Mouse (Mus musculus): ENCODE results near the gene Dusp9. TPM values are rescaled to one million over a fixed set of nuclear protein-coding genes. Genes with fewer than 3 reads are reported as not detected.
A peak's percentile ranks its signal among the peaks of the same experiment; 100 is the strongest.

Gene Dusp9
- polyA plus RNA-seq, 1 experiment from 2014 or later, result 0.31 TPM

DNA sequence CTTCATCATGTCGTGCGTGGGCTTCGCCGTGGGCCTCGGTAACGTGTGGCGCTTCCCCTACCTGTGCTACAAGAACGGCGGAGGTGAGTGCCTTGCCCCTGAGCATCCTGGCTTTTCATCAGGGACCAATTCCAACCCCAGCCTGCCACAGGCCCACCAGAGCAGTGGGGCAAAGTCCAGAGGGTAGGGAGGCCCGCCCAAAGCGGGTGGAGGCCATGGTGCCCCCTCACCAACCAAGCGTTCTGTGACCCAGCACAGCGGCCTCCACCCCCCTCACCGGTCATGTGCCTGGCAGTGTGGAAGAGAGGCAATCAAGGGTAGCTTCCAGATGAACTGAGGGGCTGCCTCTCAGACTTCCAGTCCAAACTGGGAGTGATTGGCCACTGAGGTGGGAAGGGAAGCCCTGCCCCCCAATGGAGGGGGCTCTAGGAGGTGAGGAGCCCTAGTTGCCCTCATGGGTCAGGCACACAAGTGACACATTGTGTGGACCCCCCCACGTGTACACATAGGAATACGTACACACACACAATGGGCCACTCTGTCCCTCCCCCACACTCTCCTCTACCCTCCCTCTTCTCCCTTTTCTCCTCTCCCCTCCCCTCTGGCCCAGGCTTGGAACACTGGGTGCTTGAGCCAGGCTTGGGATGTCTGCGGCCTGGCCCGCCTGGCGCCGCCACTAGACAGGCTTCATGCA, 34.9 kb downstream of the Dusp9 start:
- peak; percentile 21 for ATAC-seq (ENCODE audit: low read depth)
- 0 out of 2 replicates have a peak, but pooled peaks cover 3% of the 10 kb centered on the region for H3K36me3 ChIP-seq (ENCODE audit: control insufficient read depth, insufficient read depth, low read length)
- H3K9ac ChIP-seq (replicated peaks; ENCODE audit: low read depth, low read length), result peak overlapping the region; percentile 70
- peaks cover 7% of the 10 kb centered on the region; the same call in 1 of the 2 replicates for H3K4me1 ChIP-seq (ENCODE audit: control insufficient read depth, insufficient read depth, low read length)
- 28% methylated on average over 20 of the region's 20 CpGs for WGBS
- H3K9me3 ChIP-seq (ENCODE audit: control insufficient read depth, low read length), result no peaks in the 10 kb centered on the region
- no peaks in the 10 kb centered on the region for H3K27me3 ChIP-seq (ENCODE audit: control insufficient read depth, insufficient read depth, low read length)
- H3K27ac ChIP-seq (ENCODE audit: low read depth, low read length), result peak overlapping the region; percentile 34; the same call in 1 of the 2 replicates
- H3K4me2 ChIP-seq (ENCODE audit: low read depth, low read length), result peak overlapping the region; percentile 57
- H3K4me3 ChIP-seq (ENCODE audit: low read depth, low read length), result peak overlapping the region; percentile 50

DNA sequence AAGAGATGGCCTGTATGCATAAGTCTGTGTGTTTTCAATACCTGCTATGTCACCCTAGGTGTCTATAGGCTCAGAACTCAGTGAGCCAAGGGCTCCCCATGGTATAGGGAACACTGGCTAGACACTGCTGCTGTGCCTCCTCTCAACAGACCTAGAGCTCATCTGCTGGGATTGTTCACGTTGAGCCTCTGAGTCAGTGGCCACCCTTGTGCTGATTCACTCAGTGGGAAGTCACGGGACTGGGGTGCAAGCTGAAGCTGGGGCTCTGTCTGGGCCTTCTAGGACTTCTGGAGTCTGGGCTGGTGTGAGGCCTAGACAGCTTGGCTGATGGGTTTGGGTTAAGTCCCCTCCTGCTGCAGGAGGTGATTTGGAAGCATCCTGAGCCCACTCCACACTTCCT, 36.0 kb downstream of the Dusp9 start:
- ATAC-seq (ENCODE audit: low read depth), result no peak

DNA sequence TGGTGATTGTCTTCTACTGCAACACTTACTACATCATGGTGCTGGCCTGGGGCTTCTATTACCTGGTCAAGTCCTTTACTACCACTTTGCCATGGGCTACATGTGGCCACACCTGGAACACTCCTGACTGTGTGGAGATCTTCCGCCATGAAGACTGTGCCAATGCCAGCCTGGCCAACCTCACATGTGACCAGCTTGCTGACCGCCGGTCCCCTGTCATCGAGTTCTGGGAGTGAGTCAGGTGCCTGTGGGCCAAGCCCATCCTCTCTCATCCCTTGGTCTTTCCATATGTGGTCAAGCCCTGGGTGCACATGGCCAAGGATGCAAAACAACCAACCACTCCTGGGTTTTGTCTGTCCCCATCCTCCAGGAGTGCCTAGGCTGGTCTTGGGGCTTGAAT, 37.4 kb downstream of the Dusp9 start:
- Histone ChIP-seq H3K4me3 (ENCODE audit: low read depth, low read length) (no peak overlapping the region), H3K36me3 (ENCODE audit: control insufficient read depth, insufficient read depth, low read length) (0 out of 2 replicates have a peak, but pooled peaks cover 3% of the 10 kb centered on the region), H3K27me3 (ENCODE audit: control insufficient read depth, insufficient read depth, low read length) (no peaks in the 10 kb centered on the region), H3K9ac (replicated peaks; ENCODE audit: low read depth, low read length) (no peak overlapping the region), H3K9me3 (ENCODE audit: control insufficient read depth, low read length) (no peaks in the 10 kb centered on the region), H3K4me1 (ENCODE audit: control insufficient read depth, insufficient read depth, low read length) (peaks cover 7% of the 10 kb centered on the region; the same call in 1 of the 2 replicates), H3K4me2 (ENCODE audit: low read depth, low read length) (no peak overlapping the region), H3K27ac (ENCODE audit: low read depth, low read length) (no peak overlapping the region)
- 93% methylated on average over 4 of the region's 4 CpGs for WGBS
- ATAC-seq (ENCODE audit: low read depth), result no peak

More for the DNA sequence above, 36.0 kb downstream of the Dusp9 start:
- Histone ChIP-seq H3K4me2 (ENCODE audit: low read depth, low read length) (peak overlapping the region; percentile 57), H3K27ac (ENCODE audit: low read depth, low read length) (no peak overlapping the region), H3K4me3 (ENCODE audit: low read depth, low read length) (peak overlapping the region; percentile 50; the same call in 1 of the 2 replicates), H3K36me3 (ENCODE audit: control insufficient read depth, insufficient read depth, low read length) (0 out of 2 replicates have a peak, but pooled peaks cover 3% of the 10 kb centered on the region), H3K27me3 (ENCODE audit: control insufficient read depth, insufficient read depth, low read length) (no peaks in the 10 kb centered on the region), H3K9me3 (ENCODE audit: control insufficient read depth, low read length) (no peaks in the 10 kb centered on the region), H3K4me1 (ENCODE audit: control insufficient read depth, insufficient read depth, low read length) (peaks cover 7% of the 10 kb centered on the region; the same call in 1 of the 2 replicates), H3K9ac (replicated peaks; ENCODE audit: low read depth, low read length) (no peak overlapping the region)
- whole genome bisulfite sequencing, result 60% methylated on average over 2 of the region's 2 CpGs

DNA sequence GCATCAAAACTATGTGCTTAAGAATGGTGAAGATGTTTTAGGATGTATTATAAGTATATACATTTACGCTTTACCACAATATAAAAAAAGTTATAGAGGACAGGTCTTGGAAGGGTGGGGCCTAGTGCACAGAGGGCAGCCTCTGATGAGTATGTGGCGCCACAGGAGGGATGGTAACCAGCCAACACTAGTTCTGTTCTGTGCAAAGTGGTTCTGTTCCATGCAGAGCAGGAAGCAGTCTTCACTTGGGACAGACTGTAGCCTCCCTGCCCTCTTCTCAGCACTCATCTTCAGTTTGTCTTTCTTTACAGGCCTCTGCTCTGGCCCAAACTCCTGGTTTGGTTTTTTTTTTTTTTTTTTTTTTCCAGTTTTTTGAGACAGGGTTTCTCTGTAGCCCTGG, 44.9 kb downstream of the Dusp9 start:
- 94% methylated on average over 2 of the region's 2 CpGs for WGBS
- H3K27me3 ChIP-seq (ENCODE audit: control insufficient read depth, insufficient read depth, low read length), result no peaks in the 10 kb centered on the region
- H3K27ac ChIP-seq (ENCODE audit: low read depth, low read length), result no peak overlapping the region
- no peak overlapping the region for H3K4me2 ChIP-seq (ENCODE audit: low read depth, low read length)
- no peaks in the 10 kb centered on the region for H3K9me3 ChIP-seq (ENCODE audit: control insufficient read depth, low read length)
- no peak overlapping the region for H3K4me3 ChIP-seq (ENCODE audit: low read depth, low read length)
- no peak overlapping the region for H3K9ac ChIP-seq (replicated peaks; ENCODE audit: low read depth, low read length)
- ATAC-seq (ENCODE audit: low read depth), result no peak
- no peaks in the 10 kb centered on the region for H3K4me1 ChIP-seq (ENCODE audit: control insufficient read depth, insufficient read depth, low read length)
- no peaks in the 10 kb centered on the region for H3K36me3 ChIP-seq (ENCODE audit: control insufficient read depth, insufficient read depth, low read length)

DNA sequence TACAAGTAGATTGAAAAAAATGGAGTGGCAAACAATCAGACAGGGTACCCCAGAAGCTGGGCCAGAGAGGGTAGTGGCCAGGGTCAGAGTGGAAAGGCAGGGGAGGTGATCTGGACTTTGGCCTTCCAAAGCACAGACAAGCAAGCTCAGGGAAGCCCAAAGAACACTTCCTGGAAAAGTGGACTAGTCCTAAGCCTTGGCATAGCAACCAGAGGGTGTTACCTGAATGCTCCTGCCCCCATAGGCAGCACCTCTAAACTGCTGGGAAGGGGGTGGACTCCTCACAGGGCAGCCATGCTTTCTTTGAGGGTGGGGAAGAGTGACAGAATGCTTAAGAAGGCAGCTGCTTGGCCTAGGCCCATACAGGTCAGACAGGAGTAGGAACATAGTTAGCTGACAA, 45.8 kb downstream of the Dusp9 start:
- Histone ChIP-seq H3K4me1 (ENCODE audit: control insufficient read depth, insufficient read depth, low read length) (no peaks in the 10 kb centered on the region), H3K27ac (ENCODE audit: low read depth, low read length) (no peak overlapping the region), H3K9ac (replicated peaks; ENCODE audit: low read depth, low read length) (no peak overlapping the region), H3K9me3 (ENCODE audit: control insufficient read depth, low read length) (no peaks in the 10 kb centered on the region), H3K36me3 (ENCODE audit: control insufficient read depth, insufficient read depth, low read length) (no peaks in the 10 kb centered on the region), H3K4me2 (ENCODE audit: low read depth, low read length) (no peak overlapping the region), H3K27me3 (ENCODE audit: control insufficient read depth, insufficient read depth, low read length) (no peaks in the 10 kb centered on the region), H3K4me3 (ENCODE audit: low read depth, low read length) (no peak overlapping the region)
- no peak for ATAC-seq (ENCODE audit: low read depth)

DNA sequence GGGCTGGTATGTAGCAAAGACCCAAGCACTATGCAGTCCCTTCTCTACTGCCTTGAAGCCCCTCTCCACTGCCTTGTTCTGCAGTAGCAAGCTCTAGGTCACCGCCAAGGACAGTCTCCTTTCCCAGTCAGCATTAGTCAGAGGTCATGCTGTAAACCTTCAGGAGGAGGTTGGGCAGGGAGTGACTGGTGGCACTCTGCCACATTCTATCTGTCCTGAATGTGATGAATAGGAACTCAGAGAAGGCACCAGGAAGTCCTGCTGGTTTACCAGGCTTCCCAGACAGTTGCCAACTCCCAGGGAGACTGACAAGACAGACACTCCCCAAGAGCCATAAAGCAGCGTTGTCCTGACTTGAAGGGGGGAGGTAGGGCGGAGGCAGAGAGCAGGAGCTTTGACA, 46.4 kb downstream of the Dusp9 start:
- WGBS, result 59% methylated on average over 3 of the region's 3 CpGs
- H3K4me1 ChIP-seq (ENCODE audit: control insufficient read depth, insufficient read depth, low read length), result no peaks in the 10 kb centered on the region
- no peaks in the 10 kb centered on the region for H3K9me3 ChIP-seq (ENCODE audit: control insufficient read depth, low read length)
- no peaks in the 10 kb centered on the region for H3K36me3 ChIP-seq (ENCODE audit: control insufficient read depth, insufficient read depth, low read length)
- no peak overlapping the region for H3K27ac ChIP-seq (ENCODE audit: low read depth, low read length)
- no peak overlapping the region for H3K4me3 ChIP-seq (ENCODE audit: low read depth, low read length)
- no peak overlapping the region for H3K4me2 ChIP-seq (ENCODE audit: low read depth, low read length)
- ATAC-seq (ENCODE audit: low read depth), result no peak
- no peaks in the 10 kb centered on the region for H3K27me3 ChIP-seq (ENCODE audit: control insufficient read depth, insufficient read depth, low read length)
- no peak overlapping the region for H3K9ac ChIP-seq (replicated peaks; ENCODE audit: low read depth, low read length)

DNA sequence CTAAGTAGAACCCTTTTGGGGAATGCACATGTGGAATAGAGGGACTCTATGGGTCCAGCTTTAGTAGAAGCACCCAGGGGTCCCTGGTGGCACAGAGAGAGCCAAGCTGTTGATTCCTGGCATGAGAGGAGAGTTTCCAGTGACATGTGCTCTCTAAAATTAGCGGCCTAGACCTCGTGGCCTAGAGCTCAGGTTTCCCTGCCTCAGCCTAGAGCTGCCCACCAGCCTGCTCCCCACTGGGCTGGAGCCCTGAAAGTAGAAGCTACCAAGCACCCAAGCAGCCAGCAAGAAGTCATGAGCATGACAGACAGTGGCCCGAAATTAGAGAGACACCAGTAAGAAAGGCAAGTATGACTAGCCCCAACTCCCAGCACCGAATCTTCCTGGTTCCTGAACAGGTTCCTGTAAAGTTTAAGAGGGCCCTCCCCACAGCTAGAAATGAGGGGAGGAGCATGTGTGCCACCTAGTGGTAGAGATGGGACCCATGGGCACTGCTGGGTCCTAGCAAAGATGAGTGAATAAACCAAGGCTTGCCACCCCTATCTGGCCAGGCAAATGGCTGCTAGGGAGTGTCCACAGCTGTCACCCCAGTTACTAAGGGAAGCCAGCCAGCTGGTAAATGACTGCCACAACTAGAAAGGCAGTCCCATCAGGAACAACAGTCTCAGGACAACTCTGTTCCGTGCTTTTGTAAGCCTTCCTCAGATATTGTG, 51.9 kb downstream of the Dusp9 start:
- peak; percentile 51; the same call in 1 of the 2 replicates for ATAC-seq (ENCODE audit: low read depth)
- no peak overlapping the region for H3K4me3 ChIP-seq (ENCODE audit: low read depth, low read length)
- no peaks in the 10 kb centered on the region for H3K36me3 ChIP-seq (ENCODE audit: control insufficient read depth, insufficient read depth, low read length)
- no peaks in the 10 kb centered on the region for H3K4me1 ChIP-seq (ENCODE audit: control insufficient read depth, insufficient read depth, low read length)
- 74% methylated on average over 5 of the region's 5 CpGs for WGBS
- no peaks in the 10 kb centered on the region for H3K27me3 ChIP-seq (ENCODE audit: control insufficient read depth, insufficient read depth, low read length)
- no peaks in the 10 kb centered on the region for H3K9me3 ChIP-seq (ENCODE audit: control insufficient read depth, low read length)
- H3K9ac ChIP-seq (replicated peaks; ENCODE audit: low read depth, low read length), result no peak overlapping the region
- H3K27ac ChIP-seq (ENCODE audit: low read depth, low read length), result no peak overlapping the region
- no peak overlapping the region for H3K4me2 ChIP-seq (ENCODE audit: low read depth, low read length)

All from neural tube, embryonic 14.5 days (tissue).